Mouse (Mus musculus) cerebellum, postnatal 36 days (tissue): ENCODE measurements around the gene Pibf1.

ENCODE experiments used
- DNase-seq, 2 experiments: peaks; one replicate each; pipeline ENCODE4 v3.0.0; 2021 to 2022; ENCODE audit warnings: mixed read lengths in 2 of 2

Pibf1 gene

GRCm38 (mm10) chr14:99099267-99099966 lies at the start of gene Pibf1, which contains the start of gene Dis3:
Gene Pibf1, plus strand, starts transcription at chr14:99099424.
Gene Dis3, minus strand, starts transcription at chr14:99099770.
- DNase-seq, result peak; percentile 99

GRCm38 (mm10) chr14:99058959-99059586 lies 40.2 kb upstream of the Pibf1 start:
- DNase-seq, result peak; percentile 43 to 53

GRCm38 (mm10) chr14:99060616-99061015 lies 38.6 kb upstream of the Pibf1 start:
- peak; percentile 5 to 9 for DNase-seq

GRCm38 (mm10) chr14:99063091-99063490 lies 36.1 kb upstream of the Pibf1 start:
- DNase-seq, result no peak

GRCm38 (mm10) chr14:99071146-99071545 lies 28.1 kb upstream of the Pibf1 start:
- no peak for DNase-seq

GRCm38 (mm10) chr14:99088947-99089346 lies 10.3 kb upstream of the Pibf1 start:
- DNase-seq, result no peak

- no peak for DNase-seq
Observed at GRCm38 (mm10) chr14:99099967-99100587, 853 bp downstream of the Pibf1 start.

GRCm38 (mm10) chr14:99103050-99103449 lies 3.8 kb downstream of the Pibf1 start:
- no peak for DNase-seq

- no peak for DNase-seq
Observed at GRCm38 (mm10) chr14:99104542-99105123, 5.4 kb downstream of the Pibf1 start.

GRCm38 (mm10) chr14:99106671-99107070 lies 7.4 kb downstream of the Pibf1 start:
- DNase-seq, result no peak

- no peak for DNase-seq
Observed at GRCm38 (mm10) chr14:99107631-99108187, 8.5 kb downstream of the Pibf1 start.

- DNase-seq, result no peak
Observed at GRCm38 (mm10) chr14:99108762-99109161, 9.5 kb downstream of the Pibf1 start.

- no peak for DNase-seq
Observed at GRCm38 (mm10) chr14:99117576-99117975, 18.4 kb downstream of the Pibf1 start.

GRCm38 (mm10) chr14:99121584-99122339 lies 22.5 kb downstream of the Pibf1 start:
- DNase-seq, result no peak

GRCm38 (mm10) chr14:99124076-99124475 lies 24.9 kb downstream of the Pibf1 start:
- DNase-seq, result no peak

GRCm38 (mm10) chr14:99126713-99127112 lies 27.5 kb downstream of the Pibf1 start:
- no peak for DNase-seq

- no peak for DNase-seq
Observed at GRCm38 (mm10) chr14:99127509-99127908, 28.3 kb downstream of the Pibf1 start.

GRCm38 (mm10) chr14:99129050-99129449 lies 29.8 kb downstream of the Pibf1 start:
- no peak for DNase-seq

- DNase-seq, result no peak
Observed at GRCm38 (mm10) chr14:99134048-99134447, 34.8 kb downstream of the Pibf1 start.

- DNase-seq, result no peak
Observed at GRCm38 (mm10) chr14:99135761-99136160, 36.5 kb downstream of the Pibf1 start.

GRCm38 (mm10) chr14:99136297-99136696 lies 37.1 kb downstream of the Pibf1 start:
- DNase-seq, result no peak

- DNase-seq, result peak; percentile 33 to 35
Observed at GRCm38 (mm10) chr14:99140036-99140435, 40.8 kb downstream of the Pibf1 start.
